Mouse (Mus musculus) stomach, embryonic 14.5 days (tissue): ENCODE data around the gene Gm20219. TPM values are rescaled to one million over a fixed set of nuclear protein-coding genes. Genes with fewer than 3 reads are reported as not detected.

Source experiments
- ATAC-seq: fragments of 200-750 bp; cut with Nextera tagmentation; 2 replicates; pipeline ENCODE4 v1.8.0; 2017; ENCODE audit warnings: low read depth, moderate TSS enrichment; ENCODE audit not compliant: insufficient number of reproducible peaks, insufficient read depth, low FRiP score
- H3K27ac ChIP-seq: fragments of 300-500 bp; sonication (generic); 2 replicates; pipeline ENCODE4 v1.5.1; 2014; ENCODE audit warnings: mild to moderate bottlenecking, low read length, moderate library complexity, mixed read lengths
- H3K27me3 ChIP-seq: fragments of 300-500 bp; sonication (generic); 2 replicates; pipeline ENCODE4 v1.6.1; 2014; ENCODE audit warnings: low read length, control low read depth, mixed read lengths; ENCODE audit not compliant: control insufficient read depth, insufficient read depth
- H3K36me3 ChIP-seq: fragments of 300-500 bp; sonication (generic); 2 replicates; pipeline ENCODE4 v1.6.1; 2014; ENCODE audit warnings: mild to moderate bottlenecking, control low read depth, low read length, moderate library complexity, mixed read lengths; ENCODE audit not compliant: control insufficient read depth, insufficient read depth
- H3K4me1 ChIP-seq: fragments of 300-500 bp; sonication (generic); 2 replicates; pipeline ENCODE4 v1.6.1; 2014; ENCODE audit warnings: low read length, control low read depth, mixed read lengths; ENCODE audit not compliant: control insufficient read depth, insufficient read depth
- H3K4me2 ChIP-seq: fragments of 300-500 bp; sonication (generic); replicated peaks from 2 replicates; pipeline ENCODE4 v1.6.1; 2014; ENCODE audit warnings: low read depth, low read length, control low read depth
- H3K4me3 ChIP-seq: fragments of 300-500 bp; sonication (generic); 2 replicates; pipeline ENCODE4 v1.5.1; 2014; ENCODE audit warnings: low read depth, low read length, control low read depth
- H3K9ac ChIP-seq: fragments of 300-500 bp; sonication (generic); replicated peaks from 2 replicates; pipeline ENCODE4 v1.6.1; 2014; ENCODE audit warnings: low read depth, mild to moderate bottlenecking, control low read depth, low read length, moderate library complexity, mixed read lengths
- H3K9me3 ChIP-seq: fragments of 300-500 bp; sonication (generic); 2 replicates; pipeline ENCODE4 v1.6.1; 2016; ENCODE audit warnings: low read depth, low read length, control low read depth; ENCODE audit not compliant: control insufficient read depth
- WGBS: fragments of 180-500 bp; shearing (Covaris S2); extraction: QIAGEN DNeasy Blood & Tissue Kit; methylation state at CpG from one replicate; pipeline ENCODE4 v1.1.7; 2014; 5-methylcytosine and 5-hydroxymethylcytosine counted together
- polyA plus RNA-seq: library from polyadenylated mRNA; unstranded; fragments of >200 nt; fragmentation: Nextera tagmentation; extraction: Ambion mirVana; gene quantifications from 2 replicates; pipeline ENCODE4 v1.2.1, GENCODE M21; 2014

Gm20219 gene
- polyA plus RNA-seq, 1 experiment from 2014 or later: 11.9 TPM

GRCm38 (mm10) chr17:56548605-56549105 lies 5.5 kb downstream of the Gm20219 start:
- WGBS: 76% methylated on average over 4 of the region's 4 CpGs
- ATAC-seq: no peak
- H3K4me3 ChIP-seq: no peak overlapping the region

GRCm38 (mm10) chr17:56547846-56548604 lies 6.2 kb downstream of the Gm20219 start:
- WGBS: 72% methylated on average over 9 of the region's 9 CpGs
- ATAC-seq: no peak
- no peaks in the 10 kb centered on the region for H3K36me3 ChIP-seq

More at GRCm38 (mm10) chr17:56548605-56549105, 5.5 kb downstream of the Gm20219 start:
- no peaks in the 10 kb centered on the region for H3K27me3 ChIP-seq
- H3K9me3 ChIP-seq: 0 out of 2 replicates have a peak, but pooled peaks cover 3% of the 10 kb centered on the region
- no peaks in the 10 kb centered on the region for H3K36me3 ChIP-seq
- H3K27ac ChIP-seq: no peak overlapping the region
- no peak overlapping the region for H3K9ac ChIP-seq
- H3K4me1 ChIP-seq: no peaks in the 10 kb centered on the region
- H3K4me2 ChIP-seq: no peak overlapping the region

GRCm38 (mm10) chr17:56547116-56547845 lies 6.9 kb downstream of the Gm20219 start:
- Histone ChIP-seq H3K4me2 (no peak overlapping the region), H3K27me3 (no peaks in the 10 kb centered on the region), H3K4me3 (no peak overlapping the region), H3K9me3 (no peaks in the 10 kb centered on the region), H3K4me1 (no peaks in the 10 kb centered on the region), H3K36me3 (no peaks in the 10 kb centered on the region), H3K9ac (no peak overlapping the region), H3K27ac (no peak overlapping the region)
- no peak for ATAC-seq
- 67% methylated on average over 17 of the region's 17 CpGs for WGBS

More at GRCm38 (mm10) chr17:56547846-56548604, 6.2 kb downstream of the Gm20219 start:
- Histone ChIP-seq H3K4me3 (no peak overlapping the region), H3K9ac (no peak overlapping the region), H3K27me3 (no peaks in the 10 kb centered on the region), H3K4me1 (no peaks in the 10 kb centered on the region), H3K4me2 (no peak overlapping the region), H3K9me3 (0 out of 2 replicates have a peak, but pooled peaks cover 2% of the 10 kb centered on the region), H3K27ac (no peak overlapping the region)

DNA sequence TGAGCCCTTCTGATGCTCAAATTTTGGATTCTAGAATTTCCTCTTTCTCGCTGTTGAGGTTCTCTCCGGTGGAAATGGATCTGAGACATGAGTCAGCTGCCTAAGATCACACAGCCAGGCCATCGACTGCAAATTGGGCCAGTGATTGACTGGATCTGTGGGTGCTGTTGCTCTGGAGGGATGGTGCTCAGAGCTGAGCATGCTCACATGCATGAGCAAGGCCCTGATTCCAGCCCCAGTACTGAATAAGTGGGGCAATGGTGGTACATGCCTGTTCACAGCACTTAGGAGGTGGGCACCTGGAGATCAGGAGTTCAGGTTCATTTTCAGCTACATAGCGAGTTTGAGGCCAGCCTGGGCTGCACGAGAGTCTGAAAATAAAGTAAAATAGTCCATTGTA lies 7.6 kb downstream of the Gm20219 start:
- no peak for ATAC-seq
- 76% methylated on average over 5 of the region's 5 CpGs for WGBS
- Histone ChIP-seq H3K27me3 (no peaks in the 10 kb centered on the region), H3K36me3 (no peaks in the 10 kb centered on the region), H3K4me2 (no peak overlapping the region), H3K4me3 (no peak overlapping the region), H3K27ac (no peak overlapping the region), H3K4me1 (no peaks in the 10 kb centered on the region), H3K9me3 (no peaks in the 10 kb centered on the region), H3K9ac (no peak overlapping the region)

DNA sequence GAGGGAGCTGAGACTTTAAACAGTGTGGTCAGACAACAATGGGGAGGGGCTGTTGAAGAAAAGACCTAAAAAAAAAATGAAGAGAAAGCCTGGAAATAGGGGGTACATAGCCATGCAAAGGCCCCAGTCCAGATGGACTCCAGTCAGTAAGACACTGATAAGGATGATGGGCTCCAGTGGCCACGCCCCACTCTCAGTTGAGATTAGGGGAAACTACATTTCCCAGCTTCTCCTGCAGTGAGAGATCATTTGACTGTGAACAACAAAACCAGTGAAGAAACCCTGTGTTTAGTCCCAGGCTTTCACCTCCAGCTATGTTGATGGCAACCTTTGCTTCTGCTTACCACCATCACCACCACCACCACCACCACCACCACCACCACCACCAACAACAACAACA lies 8.2 kb downstream of the Gm20219 start:
- H3K4me3 ChIP-seq: no peak overlapping the region
- no peak overlapping the region for H3K27ac ChIP-seq
- no peaks in the 10 kb centered on the region for H3K9me3 ChIP-seq
- no peak overlapping the region for H3K9ac ChIP-seq
- no peaks in the 10 kb centered on the region for H3K27me3 ChIP-seq
- H3K36me3 ChIP-seq: no peaks in the 10 kb centered on the region
- no peak overlapping the region for H3K4me2 ChIP-seq
- H3K4me1 ChIP-seq: no peaks in the 10 kb centered on the region
- WGBS: 62% methylated on average over 1 of the region's 1 CpGs
- no peak for ATAC-seq

DNA sequence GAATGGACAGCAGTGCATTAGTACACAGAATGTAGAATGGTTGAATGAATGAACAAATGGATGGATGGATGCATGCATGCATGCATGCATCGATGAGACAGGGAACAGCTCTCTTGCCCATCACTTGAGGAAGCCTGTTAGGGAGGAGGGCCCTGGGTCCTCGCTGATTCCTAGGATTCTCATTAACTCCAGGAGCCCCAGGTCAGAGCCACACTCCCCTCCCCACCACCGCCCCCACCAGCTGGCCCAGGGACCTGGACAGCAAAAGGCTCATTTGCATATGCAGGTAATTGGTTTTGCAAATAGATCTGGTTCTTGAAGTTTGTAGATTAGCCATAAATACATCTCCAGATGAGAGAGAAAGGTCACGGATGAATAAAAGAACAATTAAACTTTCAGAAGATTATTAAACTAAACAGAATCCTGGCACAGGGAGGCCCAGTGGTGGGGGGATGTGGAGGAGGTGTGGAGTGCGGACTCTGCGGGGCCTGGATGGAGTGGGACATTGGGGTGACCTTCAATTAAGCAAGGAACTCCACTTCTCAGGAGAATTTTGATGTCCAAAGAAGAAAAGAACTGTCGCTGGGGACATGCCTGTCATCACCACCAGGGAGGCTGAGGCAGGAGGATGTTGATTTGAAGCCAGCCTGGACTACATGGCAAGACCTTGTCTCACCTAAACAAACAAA lies 9.3 kb downstream of the Gm20219 start:
- Histone ChIP-seq H3K27me3 (no peaks in the 10 kb centered on the region), H3K9me3 (no peaks in the 10 kb centered on the region), H3K27ac (no peak overlapping the region), H3K36me3 (no peaks in the 10 kb centered on the region), H3K4me1 (no peaks in the 10 kb centered on the region), H3K9ac (no peak overlapping the region), H3K4me2 (no peak overlapping the region), H3K4me3 (no peak overlapping the region)
- ATAC-seq: no peak
- WGBS: 74% methylated on average over 7 of the region's 7 CpGs

DNA sequence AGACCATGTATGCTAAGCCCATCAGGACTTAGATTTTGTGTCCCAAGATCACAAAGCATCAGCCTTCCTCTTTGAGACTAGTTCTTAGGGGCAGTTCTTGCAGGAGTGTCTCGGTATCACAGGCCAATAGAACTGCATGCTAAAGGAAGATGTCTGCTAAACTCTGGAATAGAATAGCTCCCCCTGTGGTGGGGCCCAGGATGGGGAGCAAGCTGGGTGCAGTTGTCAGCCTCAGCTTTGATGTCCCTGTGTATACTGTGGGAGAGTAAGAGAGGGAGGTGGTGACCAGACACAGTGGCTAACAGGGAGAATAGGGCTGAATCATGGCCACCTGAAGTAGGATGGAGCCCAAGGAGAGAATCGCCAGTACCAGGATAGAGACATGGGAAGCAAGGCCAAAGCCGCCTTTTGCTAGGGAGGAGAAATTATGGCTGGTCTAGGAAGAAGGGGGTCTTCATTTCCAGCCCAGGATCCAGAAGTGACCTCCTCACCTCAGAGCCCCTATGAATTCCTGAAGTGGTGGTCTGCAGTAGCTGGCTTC lies 10.4 kb downstream of the Gm20219 start:
- Histone ChIP-seq H3K4me1 (no peaks in the 10 kb centered on the region), H3K4me2 (no peak overlapping the region), H3K9me3 (no peaks in the 10 kb centered on the region), H3K36me3 (no peaks in the 10 kb centered on the region), H3K27me3 (no peaks in the 10 kb centered on the region), H3K4me3 (no peak overlapping the region), H3K27ac (no peak overlapping the region), H3K9ac (no peak overlapping the region)
- ATAC-seq: no peak
- 71% methylated on average over 3 of the region's 3 CpGs for WGBS

GRCm38 (mm10) chr17:56542736-56543135 lies 11.5 kb downstream of the Gm20219 start:
- 62% methylated on average over 8 of the region's 8 CpGs for WGBS
- no peak overlapping the region for H3K27ac ChIP-seq
- no peaks in the 10 kb centered on the region for H3K27me3 ChIP-seq
- no peaks in the 10 kb centered on the region for H3K9me3 ChIP-seq
- no peaks in the 10 kb centered on the region for H3K4me1 ChIP-seq
- no peak overlapping the region for H3K4me3 ChIP-seq
- H3K36me3 ChIP-seq: no peaks in the 10 kb centered on the region
- no peak overlapping the region for H3K4me2 ChIP-seq
- no peak for ATAC-seq
- no peak overlapping the region for H3K9ac ChIP-seq
